Mouse (Mus musculus): ENCODE results near the gene Ttc22. TPM values are rescaled to one million over a fixed set of nuclear protein-coding genes. Genes with fewer than 3 reads are reported as not detected.

The Ttc22 gene
- total RNA-seq (2015) = not detected in 2 replicates
- not detected in 2 replicates for total RNA-seq (2017)

DNA sequence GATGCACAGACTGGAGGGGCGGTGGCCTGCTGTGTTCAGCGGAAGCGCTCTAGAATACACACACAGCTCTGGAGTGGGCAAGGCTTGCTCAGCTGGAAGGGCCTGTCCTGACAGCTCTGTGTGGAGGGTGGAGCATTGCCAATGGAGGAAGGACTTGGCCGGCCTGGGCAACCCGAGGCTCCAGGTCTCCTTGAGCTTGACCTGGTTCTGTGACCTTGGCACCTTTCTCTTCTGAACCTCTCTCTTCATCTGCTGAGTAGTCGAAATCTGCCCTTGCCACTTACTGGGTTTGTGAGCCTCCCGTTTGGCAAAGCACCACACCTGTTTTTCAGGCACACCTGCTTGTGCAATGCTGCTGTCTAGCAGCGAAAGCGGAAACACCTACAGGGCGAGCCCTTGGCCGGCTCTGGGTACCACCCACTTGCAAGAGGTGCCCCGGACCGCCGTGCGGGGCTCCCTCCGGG, at the start of gene Ttc22:
TSS of gene Ttc22 (plus strand) at position 403 of the 464 bp plus-strand sequence.
- no peak for ATAC-seq (replicated peaks; ENCODE audit: poor library complexity)

DNA sequence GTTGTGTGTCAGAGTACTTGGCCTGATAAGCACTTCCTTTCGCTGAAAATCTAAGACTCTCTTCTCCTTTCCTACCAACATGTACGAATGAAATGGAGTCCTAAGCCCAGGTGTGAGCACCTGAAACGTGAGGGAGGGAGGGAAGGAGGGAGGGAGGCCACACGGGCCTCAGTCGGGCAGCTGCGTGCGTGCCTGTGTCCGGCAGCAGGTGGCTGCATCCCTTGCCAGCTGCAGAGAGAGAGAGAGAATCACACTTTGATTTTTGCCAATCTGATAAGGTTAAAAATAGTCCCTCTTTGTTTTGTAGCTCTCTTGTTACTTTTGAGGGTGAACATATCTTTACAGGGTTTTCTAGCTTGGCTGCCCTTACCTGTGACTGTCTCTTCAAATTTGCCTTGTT, 47.2 kb upstream of the Ttc22 start:
- ATAC-seq (replicated peaks; ENCODE audit: poor library complexity) = no peak

DNA sequence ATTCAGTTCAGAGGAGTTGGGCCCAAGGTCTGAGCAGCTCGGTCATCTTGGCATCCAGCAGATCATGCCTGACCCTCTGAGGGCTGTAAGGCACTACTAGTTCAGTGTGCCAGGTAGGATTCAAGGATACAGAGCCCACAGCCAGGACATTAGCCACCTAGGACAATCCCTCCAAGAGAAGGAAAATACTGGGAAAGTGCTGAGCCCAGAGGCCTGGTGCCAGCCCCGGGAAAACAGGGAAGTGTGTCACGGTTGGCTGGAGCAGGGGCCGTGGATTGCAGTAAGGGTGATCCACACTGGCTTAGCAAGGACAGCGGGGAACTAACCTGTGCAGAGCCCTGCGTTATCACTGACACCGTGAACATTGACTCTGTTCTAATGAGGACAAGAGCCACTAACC, 44.7 kb upstream of the Ttc22 start:
- no peak for ATAC-seq (replicated peaks; ENCODE audit: poor library complexity)

DNA sequence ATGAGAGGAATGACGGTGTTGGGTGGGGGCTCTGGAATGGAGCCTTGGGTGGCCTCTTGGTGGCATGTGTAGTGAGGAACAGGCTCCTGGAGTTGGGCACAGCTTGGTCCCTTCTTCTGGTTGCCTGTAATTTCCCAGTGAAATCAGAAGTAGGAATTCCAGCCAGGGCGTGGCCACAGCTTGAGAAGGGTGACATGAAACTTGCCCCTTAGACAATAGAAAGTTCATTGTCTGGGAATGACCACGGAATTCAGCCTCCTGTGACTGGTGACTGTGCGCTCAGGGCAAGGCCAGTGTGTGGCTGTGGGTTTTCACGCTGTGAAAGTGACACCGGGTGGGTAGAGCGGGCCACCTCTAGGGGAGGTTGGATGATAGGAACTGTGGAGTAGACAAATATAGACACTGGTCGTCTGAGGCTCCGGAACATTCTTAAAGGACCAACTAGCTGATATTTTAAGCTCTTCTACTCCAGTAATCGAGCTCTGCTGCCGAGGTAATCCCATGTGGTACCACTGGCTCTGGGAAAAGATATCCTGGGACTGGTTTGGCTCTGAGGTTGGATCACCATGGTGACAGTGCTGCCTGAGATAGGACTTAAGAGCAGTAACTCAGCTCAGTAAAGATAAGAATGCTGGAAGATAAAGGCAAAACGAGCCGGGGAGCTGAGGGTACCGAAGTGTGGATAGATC, 40.9 kb upstream of the Ttc22 start:
- ATAC-seq (replicated peaks; ENCODE audit: poor library complexity) = no peak

DNA sequence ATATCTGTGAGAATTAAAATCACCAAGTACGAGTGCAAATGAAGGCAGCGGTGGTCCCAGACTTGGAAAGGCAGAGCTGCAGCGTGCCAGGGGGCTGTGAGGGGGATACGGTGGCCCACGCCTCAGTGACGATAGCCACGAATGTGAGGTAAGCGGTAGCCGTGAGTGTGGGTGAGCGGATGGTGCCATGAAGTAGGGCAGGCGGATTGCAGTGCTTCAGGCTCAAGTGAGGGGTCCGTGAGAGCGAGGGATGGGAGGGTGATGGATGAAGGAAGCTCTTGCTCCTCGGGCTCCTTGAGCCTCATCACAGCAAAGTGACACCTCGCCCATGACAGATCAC, 40.4 kb upstream of the Ttc22 start:
- no peak for ATAC-seq (replicated peaks; ENCODE audit: poor library complexity)

DNA sequence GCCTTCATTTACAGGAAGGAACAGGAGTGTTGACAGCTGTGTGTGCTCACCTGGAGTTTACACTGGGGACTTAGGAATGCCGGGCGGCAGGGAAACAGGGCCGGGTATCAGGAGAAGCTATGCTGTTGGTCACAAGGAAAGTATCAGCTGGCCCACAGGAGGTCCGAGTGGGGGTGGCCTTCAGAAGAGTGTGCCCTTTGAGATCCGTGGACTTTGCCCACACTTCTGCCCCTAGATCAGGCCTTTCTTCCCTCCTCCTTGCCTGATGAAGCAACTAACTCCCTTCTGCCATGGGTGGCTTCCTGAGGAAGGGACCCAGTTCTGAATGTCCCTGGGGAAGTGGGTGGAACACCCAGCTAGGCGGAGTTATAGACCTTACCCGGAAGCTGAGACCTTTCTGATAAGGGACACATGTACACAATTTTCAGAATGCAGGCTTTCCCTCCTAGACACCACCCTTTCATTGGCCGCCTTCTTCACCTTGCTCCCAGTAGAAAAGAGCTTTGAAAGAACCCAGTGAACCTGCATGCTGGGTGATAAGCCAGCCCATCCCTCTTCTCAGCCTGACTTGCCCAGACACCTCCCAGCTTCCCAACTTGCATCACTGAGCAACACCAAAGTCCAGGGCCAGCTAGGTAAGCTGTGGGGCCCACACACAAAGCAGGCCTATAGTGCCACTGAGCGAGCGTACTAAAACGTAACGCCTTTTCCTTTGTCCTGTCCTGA, 39.6 kb upstream of the Ttc22 start:
- ATAC-seq (replicated peaks; ENCODE audit: poor library complexity) = peak; percentile 86

DNA sequence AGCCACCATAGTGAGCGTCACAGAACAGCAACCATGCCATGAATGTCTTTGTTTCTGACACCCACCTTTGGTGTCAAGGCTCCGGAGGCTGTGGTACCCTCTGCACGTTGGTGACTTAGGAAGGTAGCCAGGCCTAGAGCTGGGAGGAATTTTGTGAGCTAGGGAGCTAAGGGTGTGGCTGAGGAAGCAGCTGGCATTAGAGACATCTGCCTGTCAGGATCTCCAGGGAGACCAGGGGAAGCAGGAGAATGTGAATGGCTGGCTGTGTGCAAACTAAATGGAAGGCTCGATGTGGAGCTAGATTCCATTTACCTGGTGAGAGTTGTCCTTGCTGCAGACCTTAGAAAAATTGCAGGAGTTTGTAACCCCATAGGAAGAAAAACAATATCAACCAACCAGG, 37.6 kb upstream of the Ttc22 start:
- ATAC-seq (replicated peaks; ENCODE audit: poor library complexity) = no peak

DNA sequence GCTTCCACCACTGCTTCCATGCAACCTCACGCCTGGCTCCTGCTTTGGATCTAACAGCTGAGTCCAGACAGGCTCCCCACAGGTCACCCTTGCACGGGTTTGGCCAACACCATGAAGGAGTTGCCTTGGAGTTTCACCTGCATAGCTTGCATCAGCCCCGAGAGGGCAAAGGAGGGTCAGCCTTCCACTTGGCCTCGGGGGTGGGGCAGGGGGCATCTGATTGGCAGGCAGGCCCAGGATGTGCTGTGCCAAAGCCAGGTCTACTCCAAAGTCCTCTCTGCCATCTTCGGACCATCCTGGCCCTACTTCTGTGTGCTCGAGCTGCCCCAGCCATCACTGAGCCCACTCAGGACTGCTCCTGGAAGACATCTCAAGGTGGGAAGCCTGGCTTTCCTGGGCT, 35.2 kb upstream of the Ttc22 start:
- no peak for ATAC-seq (replicated peaks; ENCODE audit: poor library complexity)

DNA sequence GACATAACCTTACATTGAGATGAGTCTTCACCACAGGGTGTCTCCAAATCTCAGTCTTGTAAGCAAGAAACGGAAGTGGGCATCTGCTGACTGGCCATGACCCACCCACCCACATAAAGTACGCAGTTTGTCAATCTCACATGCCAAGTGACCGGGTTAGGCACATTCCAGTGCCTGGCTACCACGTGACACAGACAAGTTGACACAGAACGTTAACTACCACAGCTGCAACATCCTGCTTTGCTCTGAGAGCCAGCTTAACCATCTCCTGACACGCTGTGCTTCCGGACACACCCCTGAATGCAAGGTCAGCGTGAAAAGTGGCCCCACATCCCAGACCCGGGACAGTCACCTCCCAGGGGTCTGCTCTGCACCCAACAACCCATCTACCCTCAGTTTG, 32.1 kb upstream of the Ttc22 start:
- ATAC-seq (replicated peaks; ENCODE audit: poor library complexity) = no peak

DNA sequence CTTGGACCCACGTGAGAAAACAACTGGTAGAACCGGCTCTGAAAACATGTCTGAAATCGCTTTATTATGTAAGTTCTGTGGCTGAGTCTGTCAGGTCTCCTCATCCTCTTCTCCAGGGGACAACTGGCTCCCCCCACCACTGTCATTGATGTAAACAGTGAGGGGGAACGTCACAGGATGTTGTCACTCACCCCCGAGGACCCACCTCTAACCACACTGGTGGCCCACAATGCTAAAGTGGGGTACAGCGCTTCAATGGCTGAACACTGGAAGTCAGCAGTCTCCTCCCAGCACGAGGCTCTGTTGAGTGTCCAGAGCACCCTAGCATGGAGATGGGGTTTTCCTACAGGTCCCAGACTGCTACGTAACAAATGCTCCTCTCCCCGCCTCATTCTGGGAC, 31.4 kb upstream of the Ttc22 start:
- ATAC-seq (replicated peaks; ENCODE audit: poor library complexity) = no peak

DNA sequence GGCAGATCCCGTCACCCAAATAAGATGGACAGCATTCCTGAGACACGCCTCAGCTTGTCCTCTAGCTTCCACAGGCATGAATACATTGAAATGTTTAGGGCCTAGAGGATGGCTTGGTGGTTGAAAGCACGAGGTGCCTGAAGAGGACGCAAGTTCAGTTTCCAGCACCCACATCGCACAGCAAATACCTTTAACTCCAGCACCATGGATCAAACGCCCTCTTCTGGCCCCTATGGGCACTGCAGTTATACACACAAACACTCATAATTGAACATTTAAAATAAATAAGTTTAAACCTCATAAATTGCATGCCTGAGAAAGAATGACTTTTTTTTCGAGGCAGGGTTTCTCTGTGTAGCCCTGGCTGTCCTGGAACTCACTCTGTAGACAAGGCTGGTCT, 28.6 kb upstream of the Ttc22 start:
- peak; percentile 46 for ATAC-seq (replicated peaks; ENCODE audit: poor library complexity)

DNA sequence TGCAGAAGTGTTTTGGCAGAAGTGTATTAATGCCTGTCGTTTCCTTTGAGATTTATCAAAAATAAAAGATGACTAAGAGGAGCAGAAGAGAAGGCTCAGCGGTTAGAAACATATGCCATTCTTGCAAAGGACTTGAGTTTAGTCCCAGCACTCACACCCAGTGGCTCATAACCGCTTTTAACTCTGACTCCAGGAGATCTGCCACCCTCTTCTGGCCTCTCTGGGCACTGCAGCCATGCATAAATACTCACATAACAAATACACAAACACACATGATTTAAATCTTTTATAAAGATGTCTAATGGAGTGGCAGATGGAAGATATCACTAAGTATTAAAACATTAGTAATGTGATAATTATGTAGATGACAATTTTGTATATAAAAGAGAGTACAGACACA, 26.0 kb upstream of the Ttc22 start:
- no peak for ATAC-seq (replicated peaks; ENCODE audit: poor library complexity)

DNA sequence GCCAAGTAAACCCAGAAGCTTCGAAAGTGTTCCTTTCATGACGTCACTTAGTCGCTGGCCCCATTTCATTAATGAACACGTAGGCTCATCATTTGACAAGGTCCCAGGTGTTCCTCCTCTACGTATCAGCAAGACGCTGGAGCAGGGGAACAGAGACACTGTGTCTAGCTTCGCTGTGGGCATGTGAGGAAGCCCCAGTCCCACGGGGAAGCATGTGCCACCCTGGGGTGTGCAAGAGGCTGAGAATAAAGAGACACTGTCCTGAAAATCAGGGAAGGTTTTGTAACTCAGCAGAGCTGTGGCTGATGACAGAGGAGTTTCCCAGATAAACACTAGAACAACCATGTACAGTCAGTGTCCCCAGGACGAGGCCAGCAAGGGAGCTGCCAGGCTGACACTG, 25.2 kb upstream of the Ttc22 start:
- ATAC-seq (replicated peaks; ENCODE audit: poor library complexity) = no peak

DNA sequence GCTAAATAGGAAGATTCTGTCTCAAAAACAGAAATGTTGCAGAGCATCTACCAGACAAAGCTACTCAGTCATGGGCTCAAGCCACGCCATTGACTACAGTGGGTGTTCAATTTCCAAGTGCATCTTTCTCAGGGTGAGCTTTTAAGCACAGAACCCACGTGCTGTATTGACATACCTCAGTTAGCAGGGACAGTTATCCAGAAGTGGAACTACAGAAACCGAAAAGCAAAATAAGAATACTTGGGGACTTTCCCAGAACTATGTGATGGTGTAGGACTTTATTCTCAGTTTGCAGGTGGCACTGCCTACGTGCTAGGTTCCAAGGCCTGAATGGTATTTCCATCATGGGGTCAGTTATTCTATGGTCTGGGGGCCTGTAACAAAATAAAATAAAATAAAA, 24.5 kb upstream of the Ttc22 start:
- ATAC-seq (replicated peaks; ENCODE audit: poor library complexity) = no peak

DNA sequence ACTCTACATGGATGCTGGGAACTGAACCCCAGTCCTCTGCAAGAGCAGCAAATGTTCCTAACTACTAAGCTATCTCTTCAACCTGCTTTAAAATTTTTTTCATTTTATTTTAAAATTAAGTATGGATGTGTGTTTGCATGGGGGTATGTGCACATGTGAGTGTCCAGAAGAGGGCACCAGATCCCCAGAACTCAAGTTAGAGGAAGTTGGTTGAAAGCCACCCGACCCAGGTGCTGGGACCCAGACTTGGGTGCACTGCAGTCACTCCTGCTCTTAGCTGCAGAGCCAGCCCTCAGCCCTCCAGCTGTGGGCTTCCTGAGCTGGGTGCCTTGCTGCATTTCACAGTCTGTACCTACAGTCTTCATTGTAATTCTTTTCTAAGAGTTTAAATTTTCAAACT, 22.8 kb upstream of the Ttc22 start:
- peak; percentile 60 for ATAC-seq (replicated peaks; ENCODE audit: poor library complexity)

DNA sequence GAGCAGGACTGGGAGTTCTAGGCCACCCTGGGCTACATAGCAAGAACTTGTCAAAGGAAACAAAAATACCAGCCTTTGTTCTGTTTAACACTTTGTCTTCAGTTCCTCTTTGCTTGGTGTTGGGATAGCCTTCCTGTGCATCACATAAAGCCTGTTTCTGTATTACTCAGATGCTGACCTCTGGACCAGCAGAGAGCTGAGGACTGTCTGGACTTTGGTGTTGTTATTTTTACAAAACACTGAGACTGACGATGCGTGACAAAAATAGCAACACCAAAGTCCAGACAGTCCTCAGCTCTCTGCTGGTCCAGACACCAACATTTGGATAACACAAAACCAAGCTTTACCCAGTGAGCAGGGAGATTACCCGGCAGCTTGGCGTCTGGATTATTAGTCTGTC, 21.5 kb upstream of the Ttc22 start:
- ATAC-seq (replicated peaks; ENCODE audit: poor library complexity) = no peak

DNA sequence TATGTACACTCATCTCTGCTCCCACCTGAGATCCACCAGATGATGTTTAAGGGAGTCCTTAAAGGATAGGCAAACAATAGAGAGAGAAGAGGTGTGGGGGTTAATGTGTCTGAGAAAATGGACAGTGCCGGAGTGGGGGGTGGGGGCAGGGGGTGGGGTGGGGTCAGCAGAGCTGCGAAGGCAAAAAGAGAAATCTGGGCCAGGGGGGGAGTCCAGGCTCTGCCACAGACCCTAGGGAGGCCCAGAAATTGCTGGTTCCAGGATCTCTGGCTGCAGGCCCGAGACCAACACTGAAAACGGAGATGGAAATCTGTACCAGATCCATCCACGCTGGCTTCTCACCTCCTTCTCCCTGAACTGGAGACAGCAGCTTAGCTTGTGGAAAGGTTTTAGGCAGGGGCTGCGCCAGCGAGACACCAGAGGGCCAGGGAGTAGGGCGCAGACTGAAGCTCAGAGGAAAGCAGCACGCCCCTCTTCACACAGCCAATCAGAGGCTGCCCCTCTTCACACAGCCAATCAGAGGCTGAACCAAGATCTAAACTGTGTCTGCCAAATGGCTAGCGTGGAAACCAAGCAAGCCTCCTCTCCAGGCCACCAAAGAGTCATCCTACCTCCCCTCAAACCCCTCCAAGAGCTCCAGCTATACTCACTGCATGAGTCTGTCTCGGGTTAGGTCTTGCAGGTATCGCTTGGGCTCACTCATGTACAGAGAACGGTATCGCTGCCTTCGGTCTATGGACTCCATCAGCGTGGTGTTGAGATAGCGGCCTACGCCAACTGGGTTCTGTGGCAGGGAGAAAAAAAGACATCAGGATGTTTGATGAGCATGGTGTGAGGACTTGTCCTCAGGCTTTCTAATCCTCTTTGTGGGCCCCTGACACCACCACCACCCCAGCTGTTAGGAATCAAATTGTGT, 15.3 kb upstream of the Ttc22 start:
- peak; percentile 58 for ATAC-seq (replicated peaks; ENCODE audit: poor library complexity)

DNA sequence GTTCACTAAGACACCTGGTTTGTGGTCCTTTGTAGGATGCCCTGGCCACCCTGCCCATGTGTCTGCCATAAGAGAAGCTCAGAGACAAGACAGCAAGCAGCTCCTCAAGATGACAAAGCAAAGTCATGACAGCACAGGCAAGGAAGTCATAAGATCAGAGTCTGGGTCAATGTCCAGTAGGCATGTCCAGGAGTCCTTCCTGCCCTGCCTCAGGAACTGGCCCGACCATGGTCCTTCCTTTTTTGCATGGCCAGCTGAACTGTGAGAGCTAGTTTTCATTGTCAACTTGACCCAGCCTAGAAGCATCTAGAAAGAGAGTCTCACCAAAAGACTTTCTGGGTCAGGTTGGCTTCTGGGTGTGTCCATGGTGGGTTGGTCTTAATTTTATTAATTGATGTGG, 14.3 kb upstream of the Ttc22 start:
- ATAC-seq (replicated peaks; ENCODE audit: poor library complexity) = no peak

DNA sequence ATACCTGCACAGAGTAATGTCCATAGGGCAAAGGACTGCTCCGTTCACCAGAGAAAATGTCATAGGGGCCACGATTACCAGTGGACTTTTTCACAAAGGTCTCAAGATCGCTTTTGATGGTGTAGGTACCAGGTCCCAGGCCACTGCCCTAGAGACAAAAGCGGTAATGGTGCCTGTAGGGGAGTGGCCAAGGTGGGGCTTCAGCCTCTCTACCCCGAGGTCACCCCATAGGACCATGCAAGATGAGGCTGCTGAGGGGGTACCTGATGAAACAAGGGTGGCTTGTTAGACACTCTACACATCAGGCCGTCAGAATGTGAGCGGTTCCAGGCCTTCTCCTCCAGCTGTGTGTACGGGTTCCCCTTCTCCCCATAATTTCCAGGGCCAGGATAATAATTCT, 9.1 kb upstream of the Ttc22 start:
- no peak for ATAC-seq (replicated peaks; ENCODE audit: poor library complexity)

DNA sequence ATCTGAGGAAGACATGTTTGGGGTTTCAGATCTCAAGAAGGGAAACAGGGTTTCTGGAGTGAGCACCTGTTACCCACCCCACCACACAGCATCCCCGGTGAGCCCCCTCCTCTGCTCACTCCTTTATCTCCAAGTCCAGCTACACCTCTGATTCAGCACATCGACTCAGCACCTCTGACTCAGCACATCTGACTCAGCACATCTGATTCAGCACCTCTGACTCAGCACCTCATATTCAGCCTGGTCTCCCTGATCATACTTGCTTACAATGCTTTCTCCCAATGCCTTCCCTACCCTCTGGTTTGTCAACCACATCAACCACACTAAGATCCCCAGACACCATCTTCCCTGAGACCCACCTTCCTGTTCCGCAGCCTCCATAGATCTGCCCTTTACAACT, 8.7 kb upstream of the Ttc22 start:
- ATAC-seq (replicated peaks; ENCODE audit: poor library complexity) = peak; percentile 32

DNA sequence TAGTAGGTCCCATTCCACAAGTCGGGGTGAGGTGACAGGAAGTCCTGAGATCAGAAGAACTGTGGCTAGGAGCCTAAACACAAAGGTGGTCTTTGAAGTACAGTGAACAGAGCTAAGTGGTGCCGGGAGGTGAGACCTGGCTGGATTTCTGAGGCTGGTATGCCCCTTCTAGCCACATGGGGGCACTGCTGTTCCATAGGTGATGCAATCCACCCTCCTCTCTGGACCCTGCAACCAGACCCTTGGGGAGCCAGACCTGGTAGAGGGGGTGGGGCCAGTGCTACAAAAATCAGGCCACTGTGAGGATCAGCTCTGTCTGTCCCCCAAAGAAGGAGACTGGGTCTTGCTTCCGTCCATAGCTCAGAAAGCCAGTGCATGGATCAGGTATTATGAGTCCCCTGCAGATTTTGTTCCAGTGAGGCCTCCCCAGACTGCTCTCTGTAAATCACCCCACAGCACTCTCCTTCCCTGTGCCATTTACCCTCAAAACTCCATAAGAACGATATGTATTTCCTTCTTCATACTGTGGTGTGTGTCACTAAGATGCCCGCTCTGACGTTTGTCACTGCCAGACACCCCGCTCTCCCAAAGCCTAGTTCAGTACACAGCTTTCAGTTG, 7.9 kb upstream of the Ttc22 start:
- ATAC-seq (replicated peaks; ENCODE audit: poor library complexity) = peak; percentile 89
